Mouse (Mus musculus): ENCODE results near the gene Disp1.

Gene Disp1

GRCm38 (mm10) chr1:183082436-183082835 lies 138.9 kb downstream of the Disp1 start:
- no peak for DNase-seq

- no peak for DNase-seq
Observed at GRCm38 (mm10) chr1:183081126-183081525, 140.2 kb downstream of the Disp1 start.

- DNase-seq: no peak
Observed at GRCm38 (mm10) chr1:183075121-183075822, 146.1 kb downstream of the Disp1 start.

GRCm38 (mm10) chr1:183072263-183073050 lies 148.9 kb downstream of the Disp1 start:
- DNase-seq: no peak

- DNase-seq: no peak
Observed at GRCm38 (mm10) chr1:183069954-183070649, 151.2 kb downstream of the Disp1 start.

GRCm38 (mm10) chr1:183067807-183068206 lies 153.5 kb downstream of the Disp1 start:
- DNase-seq: no peak

- no peak for DNase-seq
Observed at GRCm38 (mm10) chr1:183066981-183067380, 154.3 kb downstream of the Disp1 start.

GRCm38 (mm10) chr1:183060611-183061010 lies 160.7 kb downstream of the Disp1 start:
- DNase-seq: no peak

- no peak for DNase-seq
Observed at GRCm38 (mm10) chr1:183056289-183056655, 165.1 kb downstream of the Disp1 start.

- DNase-seq: no peak
Observed at GRCm38 (mm10) chr1:183055608-183056288, 165.6 kb downstream of the Disp1 start.

GRCm38 (mm10) chr1:183052663-183053062 lies 168.7 kb downstream of the Disp1 start:
- DNase-seq: no peak

- no peak for DNase-seq
Observed at GRCm38 (mm10) chr1:183049295-183049694, 172.0 kb downstream of the Disp1 start.

- no peak for DNase-seq
Observed at GRCm38 (mm10) chr1:183047913-183048523, 173.3 kb downstream of the Disp1 start.

- DNase-seq: no peak
Observed at GRCm38 (mm10) chr1:183047191-183047912, 174.0 kb downstream of the Disp1 start.

GRCm38 (mm10) chr1:183046081-183046480 lies 175.2 kb downstream of the Disp1 start:
- DNase-seq: no peak

- DNase-seq: no peak
Observed at GRCm38 (mm10) chr1:183043161-183043812, 178.0 kb downstream of the Disp1 start.

- DNase-seq: no peak
Observed at GRCm38 (mm10) chr1:183041703-183042102, 179.6 kb downstream of the Disp1 start.

GRCm38 (mm10) chr1:183040847-183041382 lies 180.4 kb downstream of the Disp1 start:
- no peak for DNase-seq

GRCm38 (mm10) chr1:183039881-183040708 lies 181.2 kb downstream of the Disp1 start:
- no peak for DNase-seq

GRCm38 (mm10) chr1:183039404-183039803 lies 181.9 kb downstream of the Disp1 start:
- DNase-seq: no peak
